Mouse (Mus musculus) C2C12 (cell line): ENCODE results near the gene Degs1.

Source experiments
- CTCF ChIP-seq: IDR thresholded peaks from one replicate; pipeline ENCODE4 v1.5.1; 2011; ENCODE audit not compliant: control insufficient read depth, insufficient read depth, insufficient read length
- MAX ChIP-seq: IDR thresholded peaks from one replicate; pipeline ENCODE4 v1.6.1; 2011; ENCODE audit warnings: mild to moderate bottlenecking, control low read depth
- MYOD1 ChIP-seq: IDR thresholded peaks from one replicate; pipeline ENCODE4 v1.6.1; 2011; ENCODE audit warnings: low read depth; ENCODE audit not compliant: control insufficient read depth, insufficient read length

GRCm38 (mm10) chr1:182325919-182326318 is 43.3 kb upstream of the Degs1 start:
- TF ChIP-seq CTCF (no peak), MAX (no peak), MYOD1 (no peak)
